Mouse (Mus musculus) gastrocnemius, postnatal 36 days (tissue): ENCODE data around the gene Cbx4. TPM values are rescaled to one million over a fixed set of nuclear protein-coding genes. Genes with fewer than 3 reads are reported as not detected.
A peak's percentile ranks its signal among the peaks of the same experiment; 100 is the strongest.

Experiments used
- DNase-seq, 2 experiments: peaks; one replicate each; pipeline ENCODE4 v3.0.0; 2022
- intact Hi-C: fragments of 180-260 bp; cut with DNase I; formaldehyde crosslinking; loops from one replicate; pipeline ENCODE4 v1.15.1; 2025
- total RNA-seq, 2 experiments: library from RNA; stranded (reverse); gene quantifications; 2 replicates each; pipeline ENCODE4 v1.2.3; 2021

Gene Cbx4
- total RNA-seq, 2 experiments from 2014 or later = 1.6 to 3.0 TPM

DNA sequence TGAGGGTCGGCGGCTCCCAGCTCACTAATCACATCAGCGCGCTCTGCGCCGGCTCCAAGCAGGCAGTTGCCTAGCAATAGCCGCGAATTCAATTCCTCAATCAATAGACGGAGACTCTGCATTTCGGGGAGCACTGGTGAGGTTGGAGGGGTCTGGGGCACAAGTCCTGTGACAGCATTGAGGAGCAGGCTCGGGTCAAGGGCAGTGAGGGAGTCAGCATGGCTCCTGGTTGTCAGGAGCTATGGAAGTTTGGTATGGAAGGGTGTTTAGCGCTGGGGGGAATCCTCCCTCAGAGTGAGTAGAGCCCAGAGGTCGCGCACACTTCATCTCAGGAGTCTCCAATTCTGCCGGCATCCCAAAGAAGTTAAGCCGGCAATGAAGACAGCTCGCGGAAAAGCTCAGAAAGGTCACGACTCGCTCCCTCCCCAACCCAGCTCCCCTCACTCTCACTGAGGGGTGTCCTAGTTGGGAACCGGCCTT is 50.3 kb downstream of the Cbx4 start:
- DNase-seq = no peak
- intact Hi-C loops = loop anchor here (2.0 to 5.0 kb wide), 2 partner anchors 52 to 155 kb away; partner anchors contain the start of gene Cbx4

DNA sequence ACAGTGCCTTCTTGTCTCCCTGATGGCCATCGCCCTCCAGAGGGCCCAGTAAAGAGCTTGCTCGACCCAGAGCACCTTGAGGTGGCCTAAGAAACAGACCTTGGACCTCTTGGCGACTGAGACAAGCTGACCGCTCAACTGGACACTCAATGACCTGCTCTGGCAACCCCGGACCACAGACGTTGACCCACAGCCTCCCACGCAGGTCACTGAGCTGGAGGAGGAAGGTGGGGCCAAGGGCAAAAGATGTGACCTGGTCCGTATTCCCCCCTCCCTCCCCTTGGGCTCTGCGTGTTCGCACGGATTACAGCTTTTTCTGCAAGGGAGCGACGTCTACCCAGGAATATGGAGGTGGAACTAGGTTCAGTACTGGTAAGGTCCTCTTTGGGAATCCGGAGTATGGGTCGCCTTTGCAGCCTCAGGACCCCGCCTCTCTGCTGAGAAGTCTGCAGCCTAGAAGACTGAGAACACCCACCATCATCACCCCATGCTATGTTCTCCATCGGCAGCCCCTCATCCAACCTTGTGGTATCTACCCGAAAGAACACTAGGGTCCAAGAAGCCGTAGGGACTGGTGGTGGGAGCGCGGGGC is 50.8 kb downstream of the Cbx4 start:
- intact Hi-C loops = loop anchor here (2.0 to 5.0 kb wide), 2 partner anchors 52 to 156 kb away; partner anchors contain the start of gene Cbx4
- no peak for DNase-seq

DNA sequence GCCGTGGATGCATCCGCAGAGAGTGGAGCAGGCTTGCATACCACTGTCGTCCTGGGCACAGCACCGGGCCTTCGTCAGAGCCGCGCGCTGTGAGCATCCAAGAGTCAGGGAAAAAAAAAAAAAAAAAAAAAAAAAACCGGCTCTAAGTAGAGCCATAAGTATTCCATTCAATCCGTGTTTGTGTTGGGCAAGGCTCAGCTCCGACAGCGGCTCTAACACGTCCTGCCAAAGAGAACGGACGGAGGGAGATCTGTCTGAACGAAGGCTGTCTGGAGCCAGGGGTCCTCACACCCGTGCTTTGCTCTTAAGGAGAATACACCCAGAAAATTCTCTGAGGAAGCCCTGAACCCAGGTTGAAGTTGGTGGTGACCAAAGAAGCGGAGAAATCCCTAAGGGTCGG is 51.4 kb downstream of the Cbx4 start:
- intact Hi-C loops = loop anchor here (2.0 to 5.0 kb wide), 2 partner anchors 53 to 156 kb away; partner anchors contain the start of gene Cbx4
- no peak for DNase-seq

DNA sequence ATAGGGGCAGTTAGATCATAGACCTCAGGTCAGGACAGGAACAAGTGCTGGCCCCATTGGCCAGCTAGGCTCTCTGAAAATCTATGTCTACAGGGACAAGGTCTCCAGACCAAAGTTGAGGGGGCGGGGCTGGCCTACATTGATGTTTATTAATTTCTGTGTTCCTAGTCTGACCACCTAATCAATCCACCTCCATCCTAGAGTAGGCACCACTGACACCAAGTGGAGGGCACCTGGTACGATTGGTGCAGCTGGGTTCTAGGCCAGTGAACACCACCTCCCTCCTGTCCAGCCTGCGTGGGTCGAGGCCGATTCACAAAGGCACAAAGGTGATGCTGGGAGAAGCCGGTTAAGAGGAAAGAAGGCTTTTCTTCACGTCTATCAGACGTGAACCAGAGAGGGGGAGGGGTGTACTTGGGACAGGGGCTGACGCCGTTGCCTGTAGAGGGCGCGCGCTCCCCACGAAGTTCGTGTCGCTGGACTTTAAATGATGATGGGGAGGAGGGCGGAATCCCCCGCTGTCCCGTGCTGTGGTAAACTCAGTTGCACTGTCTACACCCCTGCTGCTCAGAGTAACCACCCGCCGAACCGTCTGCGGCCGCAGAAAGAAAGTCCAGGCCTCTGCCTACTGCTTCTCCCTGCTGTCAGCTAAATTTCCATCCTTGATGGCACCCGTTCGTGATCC is 52.0 kb downstream of the Cbx4 start:
- intact Hi-C loops = loop anchor here (2.0 kb wide), 1 partner anchor 157 kb away; no protein-coding TSS in a partner anchor
- DNase-seq = peak; percentile 79 to 81

Other genes starting within 250 kb of the Cbx4 start
- under 1 TPM in 1 of 2 experiments, not detected in 1; 0.37 TPM for gene Rbfox3, start 174.6 kb downstream of the Cbx4 start, total RNA-seq
- gene Enpp7, start 98.0 kb downstream of the Cbx4 start, total RNA-seq = not detected
- 1 to 10 TPM in 1 of 2 experiments, under 1 TPM in 1; 0.79 to 1.1 TPM for gene Cbx2, start 63.3 kb downstream of the Cbx4 start, total RNA-seq
- gene Cbx8, start 45.3 kb downstream of the Cbx4 start, total RNA-seq = 1 to 10 TPM; 1.5 to 1.9 TPM
- 10 to 100 TPM; 19.2 to 23.2 TPM for gene Tbc1d16, start 142.3 kb upstream of the Cbx4 start, total RNA-seq
- gene Ccdc40, start 142.4 kb upstream of the Cbx4 start, total RNA-seq = not detected
- gene Gaa, start 181.7 kb upstream of the Cbx4 start, total RNA-seq = 100 to 1,000 TPM; 122 to 134 TPM
- gene Eif4a3, start 213.9 kb upstream of the Cbx4 start, total RNA-seq = 10 to 100 TPM; 30.0 to 35.2 TPM
- under 1 TPM; 0.31 to 0.62 TPM for gene Card14, start 221.5 kb upstream of the Cbx4 start, total RNA-seq